Mouse (Mus musculus) cortical plate, adult 2 months (tissue): ENCODE measurements around the gene Sh2b1. TPM values are rescaled to one million over a fixed set of nuclear protein-coding genes. Genes with fewer than 3 reads are reported as not detected.

ENCODE experiments used
- H3K27ac ChIP-seq: fragments of 200-500 bp; 2 replicates; pipeline ENCODE4 v1.5.1; 2012; ENCODE audit warnings: low read length, control low read depth, inconsistent platforms; ENCODE audit not compliant: insufficient read depth
- H3K4me1 ChIP-seq: fragments of 200-500 bp; 2 replicates; pipeline ENCODE4 v1.6.1; 2011; ENCODE audit warnings: low read length; ENCODE audit not compliant: control insufficient read depth, insufficient read depth
- H3K4me3 ChIP-seq: fragments of 200-500 bp; 2 replicates; pipeline ENCODE4 v1.5.1; 2011; ENCODE audit warnings: mild to moderate bottlenecking, low read length, control low read depth; ENCODE audit not compliant: insufficient read depth
- CTCF ChIP-seq: fragments of 200-500 bp; IDR thresholded peaks from 2 replicates; pipeline ENCODE4 v1.5.1; 2011; ENCODE audit warnings: mild to moderate bottlenecking, control low read depth, low read length; ENCODE audit not compliant: insufficient read depth; ENCODE audit errors: extremely low read depth
- POLR2A ChIP-seq: fragments of 200-500 bp; IDR thresholded peaks from 2 replicates; pipeline ENCODE4 v1.6.1; 2011; ENCODE audit warnings: mild to moderate bottlenecking, low read length, control low read depth; ENCODE audit not compliant: insufficient read depth; ENCODE audit errors: extremely low read depth
- polyA plus RNA-seq: library from polyadenylated mRNA; depleted of rRNA; stranded (reverse); fragments of >200 nt; gene quantifications from 2 replicates; pipeline ENCODE4 v1.2.3, GENCODE M21; 2012

Gene Sh2b1
- polyA plus RNA-seq, 1 experiment: 63.7 TPM

- Histone ChIP-seq H3K4me1 (no peaks in the 10 kb centered on the region), H3K27ac (no peak overlapping the region), H3K4me3 (no peak overlapping the region)
- no peak for TF ChIP-seq POLR2A
These were observed 7.2 kb downstream of the Sh2b1 start for GRCm38 (mm10) chr7:126467834-126468627.

DNA sequence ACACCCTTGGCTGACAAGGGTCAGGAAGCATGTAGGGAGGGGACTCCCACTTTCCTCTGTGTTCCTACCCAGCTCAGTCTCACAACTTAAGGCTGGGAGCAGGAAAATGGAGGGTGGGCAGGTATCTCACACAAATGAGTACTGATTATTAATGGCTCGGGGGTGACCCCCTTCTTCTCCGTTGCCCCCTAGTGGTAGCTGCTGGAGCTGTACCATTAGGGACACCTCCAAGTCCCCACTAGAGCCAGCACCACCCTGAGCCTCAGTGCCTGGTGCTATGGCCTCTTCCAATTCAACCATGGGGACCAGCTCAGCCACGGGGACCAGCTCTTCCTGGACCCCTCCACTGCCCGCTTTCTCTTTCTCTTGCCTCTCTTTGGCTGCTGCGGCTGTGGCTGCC is 8.0 kb downstream of the Sh2b1 start:
- Histone ChIP-seq H3K4me3 (no peak overlapping the region), H3K27ac (no peak overlapping the region), H3K4me1 (no peaks in the 10 kb centered on the region)
- peak; percentile 37; the same call in 1 of the 2 replicates for TF ChIP-seq CTCF
- TF ChIP-seq POLR2A: no peak

- TF ChIP-seq POLR2A (no peak), CTCF (no peak)
- no peaks in the 10 kb centered on the region for H3K4me1 ChIP-seq
- no peak overlapping the region for H3K4me3 ChIP-seq
- H3K27ac ChIP-seq: no peak overlapping the region
These were observed 8.5 kb downstream of the Sh2b1 start for GRCm38 (mm10) chr7:126466707-126467106.

DNA sequence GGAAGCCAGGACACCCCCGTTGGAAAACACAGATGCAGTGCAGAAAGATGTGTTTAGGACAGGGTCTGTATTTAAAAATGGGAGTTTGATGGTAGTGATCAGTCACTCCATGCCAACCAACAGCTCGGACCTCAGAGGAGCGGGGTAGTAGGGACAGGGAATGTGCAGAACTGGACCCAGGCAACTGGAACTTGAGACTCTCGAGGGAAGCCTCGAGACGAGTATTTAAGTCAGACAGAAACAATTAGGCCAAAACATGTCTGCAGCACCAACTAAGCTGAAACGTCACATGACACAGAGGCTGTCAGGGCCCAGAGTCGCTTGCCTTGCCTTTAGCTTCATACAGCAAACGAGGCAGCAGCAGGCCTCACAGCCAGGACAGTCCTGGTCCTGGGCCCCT is 9.1 kb downstream of the Sh2b1 start:
- TF ChIP-seq CTCF: no peak
- no peak for TF ChIP-seq POLR2A
- H3K4me1 ChIP-seq: no peaks in the 10 kb centered on the region
- H3K4me3 ChIP-seq: no peak overlapping the region
- H3K27ac ChIP-seq: no peak overlapping the region

- no peak overlapping the region for H3K27ac ChIP-seq
- H3K4me1 ChIP-seq: no peaks in the 10 kb centered on the region
- TF ChIP-seq CTCF: no peak
- TF ChIP-seq POLR2A: no peak
- H3K4me3 ChIP-seq: no peak overlapping the region
These were observed 9.8 kb downstream of the Sh2b1 start for GRCm38 (mm10) chr7:126465246-126466030.

DNA sequence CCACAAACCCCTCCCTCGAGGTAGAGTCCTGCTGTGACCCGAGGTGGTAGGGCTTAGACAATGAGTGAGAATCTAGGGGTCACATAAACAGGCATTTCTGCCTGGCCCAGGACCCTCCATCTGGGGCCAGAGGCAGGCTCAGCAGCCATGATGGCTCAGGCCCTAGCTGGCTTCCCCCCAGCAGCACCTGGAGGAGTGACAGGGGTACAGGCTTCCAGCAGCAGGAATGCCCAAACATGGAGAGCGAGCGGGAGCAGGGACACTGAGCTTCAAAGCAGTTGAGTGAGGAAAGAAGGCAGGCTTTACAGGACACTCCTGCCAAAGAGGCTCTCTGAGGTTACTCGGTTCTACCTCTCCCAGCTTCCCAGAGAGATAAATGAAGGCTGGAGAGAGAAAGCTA is 10.4 kb downstream of the Sh2b1 start:
- no peak for TF ChIP-seq POLR2A
- TF ChIP-seq CTCF: no peak
- Histone ChIP-seq H3K27ac (no peak overlapping the region), H3K4me1 (no peaks in the 10 kb centered on the region), H3K4me3 (no peak overlapping the region)

- H3K4me1 ChIP-seq: no peaks in the 10 kb centered on the region
- H3K4me3 ChIP-seq: no peak overlapping the region
- no peak overlapping the region for H3K27ac ChIP-seq
- TF ChIP-seq CTCF (no peak), POLR2A (no peak)
These were observed 11.1 kb downstream of the Sh2b1 start for GRCm38 (mm10) chr7:126464121-126464520.

GRCm38 (mm10) chr7:126463547-126463946 is 11.7 kb downstream of the Sh2b1 start:
- no peak overlapping the region for H3K4me3 ChIP-seq
- TF ChIP-seq CTCF (no peak), POLR2A (no peak)
- H3K4me1 ChIP-seq: no peaks in the 10 kb centered on the region
- H3K27ac ChIP-seq: no peak overlapping the region

DNA sequence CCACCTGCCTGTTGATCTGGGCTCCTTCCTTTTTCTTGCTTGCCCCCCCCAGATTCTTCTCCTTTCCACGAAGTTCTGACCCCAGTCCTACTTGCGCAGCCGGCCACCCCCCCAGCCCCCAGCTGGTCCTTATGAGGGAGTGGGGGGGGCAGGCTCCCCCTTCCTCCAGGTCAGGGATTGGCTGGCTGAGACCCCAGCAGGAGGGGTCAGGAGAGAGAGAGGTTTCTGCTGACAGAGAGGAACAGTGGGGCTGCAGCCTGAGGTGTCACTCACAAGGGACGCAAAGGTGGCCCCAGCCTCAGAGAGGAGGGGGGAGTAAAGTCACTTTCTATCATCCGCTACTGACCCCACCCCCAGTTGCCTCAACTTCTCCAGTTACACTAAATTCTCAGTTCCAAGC is 12.2 kb downstream of the Sh2b1 start, which contains the start of gene Atp2a1:
TSS of gene Atp2a1 (minus strand) at position 105 of the 400 bp plus-strand sequence.
- Histone ChIP-seq H3K4me3 (no peak within 1 kb of the TSS), H3K27ac (no peak within 1 kb of the TSS), H3K4me1 (no peaks in the 10 kb centered on the region; the same call in 1 of the 2 replicates)
- TF ChIP-seq POLR2A (no peak), CTCF (no peak)

- Histone ChIP-seq H3K4me1 (no peaks in the 10 kb centered on the region; the same call in 1 of the 2 replicates), H3K27ac (no peak overlapping the region), H3K4me3 (no peak overlapping the region)
- TF ChIP-seq POLR2A: no peak
- no peak for TF ChIP-seq CTCF
These were observed 13.6 kb downstream of the Sh2b1 start for GRCm38 (mm10) chr7:126461626-126462025.
